Mouse (Mus musculus) thymus, postnatal 0 days (tissue): ENCODE measurements around the gene Zmynd8. TPM values are rescaled to one million over a fixed set of nuclear protein-coding genes. Genes with fewer than 3 reads are reported as not detected.

Experiments
- DNase-seq: peaks from one replicate; pipeline ENCODE4 v3.0.0-alpha.2; 2015; ENCODE audit warnings: low spot score
- polyA plus RNA-seq: library from polyadenylated mRNA; unstranded; fragments of >200 nt; fragmentation: Nextera tagmentation; extraction: Ambion mirVana; gene quantifications from 2 replicates; pipeline ENCODE4 v1.2.1, GENCODE M21; 2015

Gene Zmynd8
- polyA plus RNA-seq, 1 experiment from 2014 or later = 46.7 TPM

GRCm38 (mm10) chr2:165899923-165900322 lies 1.1 kb upstream of the Zmynd8 start:
- no peak for DNase-seq

DNA sequence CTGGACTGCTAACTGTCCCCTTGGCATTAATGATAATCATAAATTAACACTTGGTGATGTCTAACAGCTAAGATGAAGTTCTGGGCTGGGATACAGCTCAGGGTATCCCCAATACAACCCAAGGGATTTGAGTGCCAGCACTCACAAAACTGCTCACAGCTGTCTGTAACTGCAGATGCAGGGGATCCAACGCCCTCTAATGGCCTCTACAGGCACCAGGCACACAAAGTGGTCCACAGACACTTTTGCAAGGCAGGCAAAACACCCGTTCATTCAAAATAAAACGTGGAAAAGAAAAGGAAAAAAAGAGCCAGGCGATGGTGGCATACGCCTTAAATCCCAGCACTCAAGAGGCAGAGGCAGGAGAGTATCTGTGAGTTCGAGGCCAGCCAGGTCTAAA lies 658 bp upstream of the Zmynd8 start:
- no peak for DNase-seq

DNA sequence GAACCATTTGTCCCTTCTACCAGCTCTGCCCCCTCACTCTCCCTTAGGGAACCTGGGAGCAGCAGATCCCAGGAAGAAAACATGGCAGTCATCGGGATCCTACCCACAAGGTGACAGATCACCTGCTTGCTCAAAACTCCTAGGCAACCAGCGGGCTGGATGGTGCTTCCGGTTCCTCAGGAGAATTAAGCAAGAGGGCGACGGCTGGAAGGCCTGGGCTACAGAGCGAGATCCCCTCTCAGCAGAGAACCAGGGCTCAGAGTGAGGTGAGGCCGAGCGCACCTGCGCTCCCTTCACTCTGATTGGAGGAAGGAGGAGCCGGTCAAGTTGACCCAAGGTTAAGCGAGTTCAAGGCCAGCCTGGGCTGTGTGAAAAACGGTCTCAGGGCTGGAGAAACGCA lies 2.6 kb downstream of the Zmynd8 start:
- DNase-seq = no peak

DNA sequence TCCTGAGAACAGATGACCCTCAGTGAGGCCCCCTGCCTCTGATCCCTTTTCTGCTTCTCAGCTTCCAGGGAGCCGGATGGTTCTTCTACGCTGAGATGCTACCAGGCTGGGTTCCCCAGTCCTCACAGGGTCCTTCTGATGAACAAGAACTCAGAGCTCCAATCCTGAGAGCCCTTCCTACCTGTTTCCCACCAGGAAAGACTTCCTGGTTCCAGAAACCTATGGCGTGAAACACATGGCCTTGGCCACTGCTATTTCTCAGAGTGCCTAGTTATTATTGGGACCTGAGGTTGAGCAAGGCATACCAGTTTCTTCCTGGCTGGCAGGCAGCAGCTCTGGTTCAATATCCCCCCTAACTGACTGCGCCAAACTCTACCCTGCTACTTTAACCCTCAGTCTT lies 3.1 kb downstream of the Zmynd8 start:
- no peak for DNase-seq

- peak; percentile 26 for DNase-seq
Observed at GRCm38 (mm10) chr2:165894533-165894932, 4.3 kb downstream of the Zmynd8 start.

GRCm38 (mm10) chr2:165893232-165893631 lies 5.6 kb downstream of the Zmynd8 start:
- DNase-seq = no peak

- peak; percentile 44 for DNase-seq
Observed at GRCm38 (mm10) chr2:165892626-165893025, 6.2 kb downstream of the Zmynd8 start.

DNA sequence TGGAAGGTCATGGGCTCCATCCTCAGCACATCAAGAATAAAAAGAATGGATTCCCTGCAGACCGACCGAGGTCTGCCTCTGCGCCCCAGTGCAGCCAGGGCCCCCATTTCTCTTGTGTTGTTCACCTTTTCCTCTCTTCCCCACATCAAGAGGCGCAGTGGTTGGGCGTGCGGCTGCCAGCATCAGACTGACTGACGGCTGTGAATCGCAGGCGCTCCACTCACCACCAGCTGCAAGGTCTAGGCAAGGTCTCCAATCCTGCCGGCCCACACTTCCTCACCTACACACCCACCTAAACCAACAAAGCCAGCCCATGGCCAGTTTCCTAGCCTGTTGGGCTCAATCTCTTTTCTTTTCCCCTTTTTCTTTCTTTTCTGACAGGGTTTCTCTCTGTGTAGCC lies 8.4 kb downstream of the Zmynd8 start:
- DNase-seq = peak; percentile 88

GRCm38 (mm10) chr2:165889874-165890273 lies 8.9 kb downstream of the Zmynd8 start:
- no peak for DNase-seq

GRCm38 (mm10) chr2:165889266-165889665 lies 9.6 kb downstream of the Zmynd8 start:
- no peak for DNase-seq

GRCm38 (mm10) chr2:165888813-165889221 lies 10.0 kb downstream of the Zmynd8 start:
- peak; percentile 37 for DNase-seq

DNA sequence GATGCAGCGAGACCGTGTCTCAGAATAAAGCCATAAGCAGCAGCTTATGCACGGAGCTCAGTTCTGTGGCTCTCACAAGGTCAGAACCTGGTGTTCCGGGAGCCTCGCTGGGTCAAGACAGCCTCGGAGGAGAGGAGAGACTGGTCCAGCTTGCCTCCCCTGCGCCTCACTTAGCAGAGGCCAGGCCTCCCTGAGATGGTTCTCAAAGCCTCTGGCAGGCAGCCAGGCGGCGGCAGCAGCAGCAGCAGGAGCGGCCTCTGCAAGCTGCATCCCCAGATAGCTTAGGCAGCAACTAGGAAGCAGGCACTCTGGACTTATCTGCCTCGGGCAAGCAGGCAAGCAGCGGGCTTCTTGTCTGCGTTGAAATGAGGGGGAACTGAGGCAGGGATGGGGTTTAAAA lies 10.4 kb downstream of the Zmynd8 start:
- DNase-seq = peak; percentile 33

DNA sequence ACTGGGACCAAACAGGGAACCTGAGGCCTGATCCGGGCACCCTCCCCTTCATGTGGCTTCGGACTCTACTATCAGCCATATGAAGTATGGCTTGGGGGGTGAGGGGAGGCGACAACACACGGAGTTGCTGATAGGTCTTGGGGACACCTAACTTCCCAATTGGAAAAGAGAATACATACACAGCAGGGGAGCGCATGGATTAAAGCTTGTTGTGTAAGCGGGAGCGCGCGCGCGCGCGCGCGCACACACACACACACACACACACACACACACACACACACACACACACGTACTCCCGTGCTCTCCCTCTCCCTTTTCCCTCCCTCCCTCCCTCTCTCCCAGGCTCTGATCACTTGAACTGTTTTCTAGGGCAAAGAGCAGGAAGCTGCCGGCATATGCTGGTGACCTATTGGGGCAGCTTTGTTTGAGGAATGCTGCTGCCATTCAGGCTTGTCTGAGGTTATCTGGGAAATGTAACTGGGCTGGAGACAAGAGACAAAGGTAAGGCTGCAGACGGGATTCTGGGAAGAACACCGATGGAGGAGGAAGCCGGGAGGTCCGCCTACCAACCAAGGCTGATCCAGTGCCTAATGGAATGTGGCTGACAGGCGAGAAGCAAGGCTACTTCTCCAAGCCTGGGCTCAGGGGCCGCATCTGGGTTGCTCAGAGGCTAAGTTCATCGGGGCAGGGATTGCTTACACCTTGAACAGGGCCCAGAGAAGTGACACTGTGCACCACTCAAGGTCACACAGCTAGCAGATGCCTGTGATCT lies 11.8 kb downstream of the Zmynd8 start:
- DNase-seq = no peak

DNA sequence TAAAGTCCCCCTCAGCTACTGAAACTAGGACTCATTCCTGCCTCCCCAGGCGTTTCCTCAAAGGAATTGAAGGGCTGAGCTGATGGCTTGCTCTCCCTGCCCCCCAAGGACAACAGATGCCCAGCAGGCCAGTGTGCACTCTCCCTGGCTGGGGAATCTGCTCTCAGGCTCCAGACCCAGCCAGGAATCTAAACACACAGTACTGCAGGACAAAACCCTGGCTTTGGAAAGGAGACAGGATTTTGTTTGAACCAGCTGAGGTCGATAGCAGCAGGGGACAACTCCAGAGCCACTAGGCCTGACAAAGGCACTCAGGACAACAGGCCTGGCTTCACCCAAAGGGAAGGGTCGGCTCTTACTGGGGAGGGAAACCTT lies 12.3 kb downstream of the Zmynd8 start:
- DNase-seq = no peak

GRCm38 (mm10) chr2:165885951-165886320 lies 12.9 kb downstream of the Zmynd8 start:
- no peak for DNase-seq

DNA sequence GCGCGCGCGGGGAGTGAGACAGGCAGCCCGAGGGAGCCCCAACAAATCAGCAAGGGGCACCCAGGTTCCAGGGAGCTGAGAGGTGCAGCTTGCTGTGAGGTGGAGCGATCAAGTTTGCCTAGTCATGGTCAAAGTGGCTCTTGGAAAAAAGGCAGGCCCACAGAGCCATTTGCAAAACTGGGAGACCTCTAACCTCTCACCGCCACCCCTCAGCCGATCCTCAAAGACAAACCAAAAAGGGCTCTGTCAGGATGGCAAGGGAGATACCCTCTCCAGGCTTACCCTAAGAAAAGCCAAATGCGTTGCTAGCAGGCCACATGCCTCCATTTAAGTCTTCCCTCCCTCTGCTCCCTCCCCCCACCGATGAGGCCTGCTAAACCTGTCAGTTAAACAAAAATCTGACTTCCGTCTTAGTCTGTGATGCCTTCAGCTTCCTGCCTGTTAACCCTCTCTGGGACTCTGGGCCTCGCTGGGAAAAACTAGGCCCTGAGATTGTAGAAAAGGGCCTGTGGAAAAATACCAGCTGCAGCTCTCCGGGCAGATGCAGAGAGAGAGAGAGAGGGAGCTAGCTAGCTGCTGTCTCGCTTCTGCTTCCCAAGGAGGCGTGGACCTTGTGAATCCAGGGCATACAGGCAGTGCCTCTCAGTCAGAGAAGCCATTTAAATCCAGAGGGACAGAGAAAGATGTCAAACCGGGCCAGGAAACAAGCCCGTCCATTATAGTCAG lies 13.4 kb downstream of the Zmynd8 start:
- peak; percentile 83 for DNase-seq

DNA sequence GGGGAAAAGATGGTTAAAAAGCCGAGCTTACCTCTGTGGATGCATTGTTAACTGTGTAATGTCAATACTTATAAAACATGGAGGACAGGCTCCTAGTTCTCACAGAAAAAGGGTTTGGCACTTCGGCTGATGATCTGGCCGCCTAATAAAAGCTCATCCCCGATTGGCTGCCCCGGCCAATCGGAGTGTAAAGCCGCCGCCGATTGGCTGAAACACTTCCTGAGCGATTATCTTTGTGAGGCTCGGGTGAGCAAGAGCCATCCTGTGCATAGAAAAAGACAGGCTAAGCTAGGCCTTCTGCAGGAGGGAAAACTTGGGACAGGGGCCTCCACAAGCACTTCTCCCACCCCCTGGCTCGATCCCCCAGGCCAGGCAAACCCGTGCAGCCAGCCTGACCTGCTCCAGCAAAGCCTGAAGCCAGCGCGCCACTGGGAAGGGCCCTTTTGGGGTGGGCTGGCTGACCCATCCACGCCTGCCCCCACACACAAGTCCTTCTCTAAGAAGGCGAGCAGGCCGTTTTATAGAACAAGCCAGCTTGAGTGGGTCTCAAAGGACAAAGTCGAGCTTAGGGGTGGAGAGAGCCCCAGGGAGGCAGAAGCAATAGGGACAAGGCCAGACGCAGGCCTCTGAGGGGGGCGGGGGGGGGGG lies 14.1 kb downstream of the Zmynd8 start:
- peak; percentile 95 for DNase-seq

DNA sequence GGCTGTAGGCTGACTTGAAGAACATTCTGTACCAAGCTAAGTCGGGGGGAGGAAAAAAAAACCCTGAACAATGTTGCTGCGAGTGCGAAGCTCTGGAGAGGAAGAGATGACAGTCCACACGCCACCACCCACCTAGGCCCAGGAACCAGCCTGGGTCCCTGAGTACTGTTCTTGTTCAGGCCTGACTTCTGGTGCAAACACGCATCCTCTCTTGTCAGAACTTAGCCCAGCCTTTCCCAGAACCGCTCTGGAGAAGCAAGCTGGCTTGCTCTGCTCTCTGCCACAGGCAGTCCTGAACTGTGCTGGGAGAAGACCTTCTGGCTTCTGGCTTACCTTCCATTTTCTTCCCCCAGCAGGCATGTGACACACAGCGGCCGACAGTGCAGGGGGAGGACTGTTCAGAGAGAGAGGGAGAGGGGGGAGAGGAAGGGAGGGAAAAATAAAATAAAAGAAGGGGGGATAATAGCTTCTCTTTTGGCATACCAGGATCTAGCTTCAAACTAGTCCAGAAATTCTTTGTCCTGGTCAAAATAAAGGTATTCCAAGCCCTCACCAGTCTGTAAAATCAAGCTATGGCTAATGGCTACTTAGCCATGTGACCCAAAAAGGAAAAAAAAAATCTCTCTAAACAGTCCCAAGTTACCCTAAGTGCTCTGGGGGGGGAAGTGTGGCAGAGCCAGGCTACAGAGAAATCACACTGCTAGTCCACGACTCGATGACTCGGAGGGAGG lies 14.8 kb downstream of the Zmynd8 start:
- DNase-seq = peak; percentile 60

DNA sequence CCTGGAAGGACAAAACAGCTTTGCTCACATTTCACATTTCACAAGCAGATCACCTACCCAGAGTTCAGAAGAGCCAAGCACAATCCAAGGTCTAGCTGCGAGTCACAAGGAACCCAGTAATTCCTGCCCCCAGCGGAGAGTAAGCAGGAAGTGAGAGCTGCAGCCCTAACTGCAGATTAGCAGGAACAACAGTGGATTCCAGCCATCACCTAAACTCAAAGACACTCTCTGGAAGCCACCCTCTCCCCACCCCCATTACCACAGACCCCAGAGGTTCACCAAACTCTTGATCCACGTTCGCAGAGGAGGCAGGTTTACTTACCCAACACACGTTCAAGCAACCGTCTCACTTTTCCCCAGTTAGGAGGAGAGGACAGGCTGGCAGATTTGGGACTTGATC lies 15.8 kb downstream of the Zmynd8 start:
- DNase-seq = peak; percentile 24

DNA sequence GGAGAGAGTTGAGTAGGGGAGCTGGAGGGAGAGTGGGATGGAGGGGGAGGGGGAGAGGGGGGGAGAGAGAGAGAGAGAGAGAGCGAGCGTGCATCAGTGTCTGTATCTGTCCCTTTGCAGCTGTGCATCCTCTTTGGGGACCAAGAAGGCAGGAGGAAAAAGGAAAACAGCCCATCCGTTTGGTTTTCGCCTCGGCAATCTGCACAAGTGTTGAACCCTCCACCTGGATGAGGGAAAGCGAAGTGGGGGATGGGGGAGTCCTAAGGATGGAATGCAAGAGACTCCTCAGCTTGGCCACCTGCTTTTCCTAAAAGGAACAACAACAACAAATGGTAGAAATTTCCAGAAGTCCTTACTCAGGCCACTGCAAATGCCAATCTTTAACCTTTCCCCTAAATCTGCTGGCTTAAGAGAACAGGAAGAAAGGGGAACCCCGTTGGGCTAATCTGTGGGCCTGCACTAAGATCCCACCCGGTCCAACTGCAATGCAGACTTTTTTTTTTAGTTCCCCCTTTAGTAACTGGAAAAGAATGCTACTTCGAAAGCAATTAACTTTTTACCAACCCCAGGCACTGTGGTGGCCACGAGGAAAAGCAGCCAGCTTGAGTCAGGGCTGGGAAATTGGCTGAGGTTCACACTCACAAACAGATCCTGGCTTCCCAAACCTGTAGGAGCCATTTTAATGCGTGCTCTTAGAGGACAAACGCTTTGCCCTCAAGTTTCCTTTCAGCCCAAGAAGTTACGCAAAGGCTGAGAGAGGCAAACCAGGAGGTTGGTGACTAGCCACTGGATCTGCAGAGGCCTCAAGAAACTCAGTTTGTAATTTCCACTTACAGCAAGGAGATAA lies 17.0 kb downstream of the Zmynd8 start:
- no peak for DNase-seq

DNA sequence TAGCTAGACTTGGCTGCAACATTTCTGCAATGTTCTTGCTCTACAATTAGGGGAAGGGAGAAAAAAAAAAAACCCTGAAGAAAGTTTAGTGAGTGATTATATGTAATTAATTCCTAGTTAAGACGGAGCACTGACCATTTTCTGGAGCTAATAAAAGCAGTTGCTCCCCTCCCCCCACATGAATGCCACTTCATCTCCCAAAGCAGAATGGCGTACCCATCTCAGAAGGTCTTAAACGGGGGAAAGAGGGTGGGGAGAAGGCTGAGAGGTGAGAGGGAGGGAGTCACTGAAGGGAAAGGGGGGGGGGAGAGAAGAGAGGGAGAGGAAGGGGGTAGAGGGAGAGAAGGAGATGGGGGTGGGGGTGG lies 17.6 kb downstream of the Zmynd8 start:
- no peak for DNase-seq
